Mouse (Mus musculus) G1E (cell line): ENCODE results near the gene Cldn5. TPM values are rescaled to one million over a fixed set of nuclear protein-coding genes. Genes with fewer than 3 reads are reported as not detected.

ENCODE experiments used
- ATAC-seq: 2 replicates; pipeline ENCODE4 v1.8.0; 2016; ENCODE audit warnings: mild to moderate bottlenecking; ENCODE audit not compliant: insufficient number of reproducible peaks, poor library complexity, low FRiP score, severe bottlenecking; ENCODE audit errors: extremely low read depth
- DNase-seq: peaks from one replicate; pipeline ENCODE4 v3.0.0; 2012; ENCODE audit warnings: low spot score
- H3K27me3 ChIP-seq: 2 replicates; pipeline ENCODE4 v1.6.1; 2012; ENCODE audit warnings: mild to moderate bottlenecking, low read length, inconsistent platforms; ENCODE audit not compliant: insufficient read depth
- H3K36me3 ChIP-seq: replicated peaks from 2 replicates; pipeline ENCODE3; 2012; ENCODE audit warnings: mild to moderate bottlenecking, inconsistent platforms
- H3K4me1 ChIP-seq: 2 replicates; pipeline ENCODE4 v1.6.1; 2012; ENCODE audit warnings: low read depth, low read length, inconsistent platforms, mixed read lengths; ENCODE audit not compliant: insufficient read depth
- H3K4me3 ChIP-seq: 2 replicates; pipeline ENCODE4 v1.5.1; 2012; ENCODE audit warnings: low read depth, mild to moderate bottlenecking, inconsistent platforms, low read length, moderate library complexity, mixed read lengths
- H3K9me3 ChIP-seq: replicated peaks from 2 replicates; pipeline ENCODE4 v1.6.1; 2012; ENCODE audit warnings: inconsistent platforms
- CTCF ChIP-seq: IDR thresholded peaks from 2 replicates; pipeline ENCODE4 v1.5.1; 2012; ENCODE audit warnings: low read depth, low read length, inconsistent platforms, mixed read lengths
- GATA1 ChIP-seq: IDR thresholded peaks from 2 replicates; pipeline ENCODE4 v1.6.1; 2012; ENCODE audit warnings: borderline replicate concordance, low read length, inconsistent platforms, mixed read lengths
- GATA2 ChIP-seq: IDR thresholded peaks from 2 replicates; pipeline ENCODE4 v1.6.1; 2012; ENCODE audit warnings: low read depth, low read length, inconsistent platforms, borderline replicate concordance
- POLR2AphosphoS5 ChIP-seq: IDR thresholded peaks from 2 replicates; pipeline ENCODE4 v1.6.1; 2012; ENCODE audit warnings: low read depth, low read length, inconsistent platforms; ENCODE audit not compliant: insufficient replicate concordance
- TAL1 ChIP-seq: conservative IDR thresholded peaks from 2 replicates; pipeline ENCODE4 v1.6.1; 2012; ENCODE audit warnings: low read depth, low read length, inconsistent platforms, mixed read lengths
- polyA plus RNA-seq: library from polyadenylated mRNA; stranded (reverse); fragments of >175 nt; gene quantifications from 2 replicates; pipeline ENCODE4 v1.2.3, GENCODE M21; 2012
- total RNA-seq, 2 experiments: library from RNA; stranded (forward) in 1 of 2; stranded (reverse) in 1 of 2; fragments of 200-1000 nt in 1 of 2; fragments of >200 nt in 1 of 2; fragmentation: Nextera tagmentation in 1 of 2; gene quantifications; 2 replicates each; pipeline ENCODE4 v1.2.3; 2014 to 2017

The Cldn5 gene
- total and polyA plus RNA-seq, 3 experiments, result 0.03 TPM; not detected in 2

DNA sequence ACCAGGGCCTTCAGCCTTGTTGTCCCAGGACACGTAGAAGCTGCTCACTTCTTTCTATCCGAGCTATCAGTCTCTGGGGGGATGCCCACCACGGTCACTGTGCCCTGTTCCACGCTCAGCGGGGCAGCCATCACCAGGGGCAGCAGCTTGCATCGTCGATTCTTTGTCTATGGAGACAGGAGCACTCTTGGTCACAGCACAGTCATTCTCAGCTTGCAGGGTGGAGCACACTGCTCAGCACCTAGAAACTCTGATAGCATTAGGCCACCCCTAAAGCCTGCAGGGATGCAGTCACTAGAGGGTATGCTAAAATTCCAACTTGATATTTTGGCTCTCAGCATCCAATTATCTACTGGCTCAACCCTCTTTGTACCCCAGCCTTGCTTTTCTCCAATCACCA lies 8.4 kb downstream of the Cldn5 start:
- no peak for DNase-seq
- Histone ChIP-seq H3K4me3 (no peak overlapping the region), H3K27me3 (no peaks in the 10 kb centered on the region), H3K4me1 (peaks cover 37% of the 10 kb centered on the region), H3K9me3 (no peaks in the 10 kb centered on the region), H3K36me3 (peaks cover 94% of the 10 kb centered on the region)
- no peak for ATAC-seq
- TF ChIP-seq TAL1, result no peak
- TF ChIP-seq CTCF, result no peak
- no peak for TF ChIP-seq POLR2AphosphoS5
- no peak for TF ChIP-seq GATA1
- TF ChIP-seq GATA2, result no peak

- TF ChIP-seq POLR2AphosphoS5, result no peak
- TF ChIP-seq TAL1, result 0 out of 2 replicates have a peak, but pooled peaks have one; percentile 11
- no peaks in the 10 kb centered on the region for H3K9me3 ChIP-seq
- H3K4me1 ChIP-seq, result peaks cover 37% of the 10 kb centered on the region
- no peak for ATAC-seq
- DNase-seq, result no peak
- H3K4me3 ChIP-seq, result no peak overlapping the region
- no peaks in the 10 kb centered on the region for H3K27me3 ChIP-seq
- peaks cover 95% of the 10 kb centered on the region for H3K36me3 ChIP-seq
These were observed 8.8 kb downstream of the Cldn5 start for GRCm38 (mm10) chr16:18785485-18785884.

DNA sequence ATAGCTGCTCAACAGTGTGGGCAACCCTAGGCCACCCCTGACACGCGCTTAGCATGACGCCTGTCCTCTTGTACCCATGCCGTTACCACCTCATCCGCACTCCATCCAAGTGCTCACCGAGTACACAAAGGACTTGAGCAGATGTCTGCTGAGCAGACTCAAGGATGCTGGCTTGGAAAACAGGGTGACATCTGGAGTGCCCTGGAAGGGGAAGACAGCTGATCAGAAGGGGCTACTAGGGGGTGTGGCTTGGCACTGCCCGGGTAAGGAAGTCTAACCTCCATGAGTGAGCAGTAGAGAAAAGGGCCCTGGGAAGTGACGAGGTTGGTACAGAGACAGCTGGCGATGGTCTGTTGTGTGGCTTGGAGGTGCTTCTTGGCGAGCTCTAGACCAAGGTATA lies 10.0 kb downstream of the Cldn5 start:
- Histone ChIP-seq H3K4me3 (0 out of 2 replicates have a peak overlapping the region, but pooled peaks have one; percentile 3), H3K4me1 (peaks cover 37% of the 10 kb centered on the region), H3K27me3 (no peaks in the 10 kb centered on the region), H3K36me3 (peaks cover 95% of the 10 kb centered on the region), H3K9me3 (no peaks in the 10 kb centered on the region)
- no peak for TF ChIP-seq TAL1
- DNase-seq (no peak), ATAC-seq (no peak)

DNA sequence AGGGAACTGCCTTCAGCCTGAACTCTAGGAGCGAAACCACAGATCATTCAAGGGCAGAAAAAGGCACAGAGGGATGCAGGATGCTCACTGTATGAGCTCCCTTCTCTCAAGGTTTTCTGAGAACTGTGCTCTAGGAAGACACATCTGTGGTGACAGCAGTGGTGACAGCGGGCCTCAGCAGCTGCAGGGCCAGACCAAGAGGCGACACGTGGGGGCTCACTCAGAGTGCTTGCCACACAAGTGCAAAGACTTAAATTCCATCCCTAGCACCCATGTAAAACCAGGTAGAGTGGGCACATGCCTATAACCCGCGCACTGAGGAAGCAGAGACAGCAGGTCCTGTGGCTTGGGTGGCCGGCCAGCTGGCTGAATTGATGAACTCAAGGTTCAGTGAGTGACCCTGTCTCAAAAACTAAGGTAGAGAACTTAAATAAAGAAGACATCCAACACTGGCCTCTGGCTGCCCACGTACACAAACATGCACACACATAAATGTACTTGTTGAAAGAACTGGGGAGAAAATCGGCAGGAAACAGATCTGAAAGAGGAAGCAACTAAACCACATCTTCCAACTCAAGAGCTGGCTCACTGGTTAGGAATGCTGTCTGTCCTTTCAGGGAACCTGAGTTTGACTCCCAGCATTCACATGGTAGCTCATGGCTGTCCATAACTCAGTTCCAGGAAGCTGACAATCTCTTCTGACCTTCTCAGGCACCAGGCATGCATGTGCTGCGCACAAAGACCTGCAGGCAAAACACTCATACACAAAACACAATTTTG lies 12.2 kb downstream of the Cldn5 start:
- peaks cover 97% of the 10 kb centered on the region for H3K36me3 ChIP-seq
- H3K9me3 ChIP-seq, result no peaks in the 10 kb centered on the region
- peaks cover 37% of the 10 kb centered on the region for H3K4me1 ChIP-seq
- no peak for ATAC-seq
- no peak overlapping the region for H3K4me3 ChIP-seq
- H3K27me3 ChIP-seq, result no peaks in the 10 kb centered on the region
- DNase-seq, result no peak
- TF ChIP-seq TAL1, result no peak
- TF ChIP-seq CTCF, result no peak

DNA sequence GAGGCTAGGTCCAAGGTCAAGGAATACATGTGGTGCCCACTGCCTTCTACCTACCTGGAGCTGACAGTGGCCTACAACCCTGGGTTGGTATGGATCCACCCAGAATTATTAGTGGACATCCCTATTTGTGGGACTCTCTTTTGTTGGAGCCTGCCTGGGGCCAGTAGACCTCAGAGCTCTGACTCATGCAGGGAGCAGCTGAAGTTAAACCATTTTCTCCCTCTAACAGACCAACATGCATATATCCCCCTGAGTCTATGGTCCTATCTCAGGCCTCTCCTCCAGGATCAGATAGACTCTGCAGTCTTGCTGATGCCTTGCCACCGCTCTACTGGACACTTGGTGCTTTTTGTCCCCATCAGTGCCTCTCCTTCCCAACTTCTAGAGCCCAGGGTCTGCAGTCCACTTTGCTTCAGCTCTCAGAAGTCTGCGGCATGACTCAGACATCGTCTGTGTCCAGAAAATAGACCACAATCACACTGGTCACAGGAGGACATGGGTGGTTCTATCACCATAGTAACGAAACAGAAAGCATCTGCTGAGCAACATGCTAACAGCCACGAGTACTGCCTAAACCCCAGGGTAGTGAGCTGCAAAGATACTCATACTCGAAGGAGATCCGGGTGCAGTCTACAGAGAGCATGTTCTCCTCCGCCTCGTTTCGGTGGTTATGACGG lies 18.7 kb downstream of the Cldn5 start:
- ATAC-seq (no peak), DNase-seq (no peak)
- H3K9me3 ChIP-seq, result no peaks in the 10 kb centered on the region
- H3K4me3 ChIP-seq, result no peak overlapping the region
- H3K36me3 ChIP-seq, result peaks cover 99% of the 10 kb centered on the region
- no peaks in the 10 kb centered on the region for H3K27me3 ChIP-seq
- no peak for TF ChIP-seq POLR2AphosphoS5
- no peak for TF ChIP-seq GATA1
- no peak for TF ChIP-seq CTCF
- no peak for TF ChIP-seq TAL1
- TF ChIP-seq GATA2, result no peak
- H3K4me1 ChIP-seq, result no peaks in the 10 kb centered on the region

GRCm38 (mm10) chr16:18796645-18797044 lies 20.0 kb downstream of the Cldn5 start:
- Histone ChIP-seq H3K4me1 (no peaks in the 10 kb centered on the region), H3K4me3 (no peak overlapping the region), H3K9me3 (no peaks in the 10 kb centered on the region), H3K36me3 (peaks cover 99% of the 10 kb centered on the region), H3K27me3 (no peaks in the 10 kb centered on the region)
- TF ChIP-seq TAL1, result no peak
- ATAC-seq (no peak), DNase-seq (no peak)

GRCm38 (mm10) chr16:18798151-18798550 lies 21.5 kb downstream of the Cldn5 start:
- DNase-seq, result no peak
- ATAC-seq, result no peak
- H3K4me3 ChIP-seq, result no peak overlapping the region
- no peak for TF ChIP-seq GATA1
- no peak for TF ChIP-seq GATA2
- TF ChIP-seq CTCF, result no peak
- TF ChIP-seq TAL1, result no peak
- no peak for TF ChIP-seq POLR2AphosphoS5
- no peaks in the 10 kb centered on the region for H3K9me3 ChIP-seq
- peaks cover 93% of the 10 kb centered on the region for H3K36me3 ChIP-seq
- H3K27me3 ChIP-seq, result no peaks in the 10 kb centered on the region
- no peaks in the 10 kb centered on the region for H3K4me1 ChIP-seq
